Mouse (Mus musculus) heart, postnatal 0 days (tissue): Measurements from ENCODE around the gene Dennd4a.

Experiments
- CTCF ChIP-seq: IDR thresholded peaks from 2 replicates; pipeline ENCODE4 v1.5.1; 2016; ENCODE audit warnings: antibody characterized with exemption, control low read depth, low read depth
- EP300 ChIP-seq: IDR thresholded peaks from 2 replicates; pipeline ENCODE4 v1.6.1; 2016; ENCODE audit warnings: antibody characterized with exemption, low read depth

DNA sequence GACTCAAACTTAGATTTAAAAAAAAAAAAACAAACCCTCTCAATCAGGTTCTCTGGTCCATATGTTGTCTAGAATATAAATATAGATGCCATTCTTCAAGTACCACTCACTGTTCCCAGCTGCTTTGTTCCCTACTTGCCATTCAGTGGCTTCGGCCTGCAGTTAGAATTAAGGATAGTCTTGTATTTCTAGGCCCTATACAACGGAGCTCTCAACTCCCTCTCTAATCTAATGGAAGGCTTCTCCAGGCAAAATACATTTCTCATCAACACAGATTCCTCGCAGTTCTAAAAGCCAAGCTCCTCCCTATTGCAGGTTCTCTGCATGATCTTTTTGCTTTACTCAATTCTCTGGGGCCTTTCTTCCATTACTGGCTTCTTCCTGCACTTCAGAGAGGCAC, 1.3 kb upstream of the Dennd4a start:
- no peak for TF ChIP-seq EP300
- TF ChIP-seq CTCF, result no peak
